Mouse (Mus musculus): ENCODE data around the gene Rpain.

The Rpain gene

GRCm38 (mm10) chr11:71003611-71004315 lies 33.8 kb downstream of the Rpain start:
- DNase-seq = no peak

- peak; percentile 96 for DNase-seq
Observed at GRCm38 (mm10) chr11:71004316-71004773, 34.3 kb downstream of the Rpain start, which contains the start of gene Dhx33. TSS of gene Dhx33 (minus strand) at chr11:71004437.

- no peak for DNase-seq
Observed at GRCm38 (mm10) chr11:71005046-71005445, 35.0 kb downstream of the Rpain start.

- DNase-seq = no peak
Observed at GRCm38 (mm10) chr11:71007026-71007425, 37.0 kb downstream of the Rpain start.

GRCm38 (mm10) chr11:71007831-71008230 lies 37.8 kb downstream of the Rpain start:
- no peak for DNase-seq

- DNase-seq = no peak
Observed at GRCm38 (mm10) chr11:71008321-71008720, 38.3 kb downstream of the Rpain start.

GRCm38 (mm10) chr11:71012743-71013142 lies 42.7 kb downstream of the Rpain start:
- no peak for DNase-seq

GRCm38 (mm10) chr11:71017051-71017450 lies 47.0 kb downstream of the Rpain start:
- DNase-seq = no peak

GRCm38 (mm10) chr11:71018416-71019200 lies 48.6 kb downstream of the Rpain start:
- no peak for DNase-seq

GRCm38 (mm10) chr11:71019201-71020068 lies 49.4 kb downstream of the Rpain start, which contains the start of the genes Mis12 and Derl2:
TSS of gene Mis12 (plus strand) at chr11:71019611.
TSS of gene Derl2 (minus strand) at chr11:71019841.
- peak; percentile 99 for DNase-seq

Measured in right cerebral cortex, postnatal 25 days (tissue).